Mouse (Mus musculus) spleen, adult 2 months (tissue): ENCODE results near the gene Zfp346.

ENCODE experiments used
- CTCF ChIP-seq: fragments of 200-500 bp; IDR thresholded peaks from 2 replicates; pipeline ENCODE4 v1.5.1; 2011; ENCODE audit warnings: mild to moderate bottlenecking, inconsistent platforms; ENCODE audit not compliant: insufficient read depth, insufficient read length, insufficient replicate concordance; ENCODE audit errors: extremely low read depth
- POLR2A ChIP-seq: fragments of 200-500 bp; IDR thresholded peaks from 2 replicates; pipeline ENCODE4 v1.6.1; 2011; ENCODE audit warnings: low read depth, low read length, inconsistent platforms

DNA sequence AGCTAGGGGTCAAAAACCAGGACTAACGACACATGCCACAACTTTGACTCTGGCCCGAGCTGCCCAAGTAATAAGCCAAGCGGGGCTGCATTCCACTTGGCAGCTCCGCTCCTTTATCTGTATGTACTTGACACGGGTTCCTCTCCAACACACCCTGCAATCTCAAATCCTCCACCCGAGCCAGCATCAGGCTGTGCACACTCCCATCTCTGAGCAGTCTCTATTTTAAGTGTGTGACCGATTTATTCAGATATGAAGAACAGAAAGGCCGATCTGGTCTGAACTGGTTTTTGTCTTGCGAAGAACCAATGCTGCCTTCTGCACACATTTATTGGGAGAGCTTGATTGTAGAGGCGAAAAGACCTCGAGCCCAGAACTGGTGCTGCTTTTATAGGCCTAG, 3.5 kb upstream of the Zfp346 start:
- no peak for TF ChIP-seq CTCF
- no peak for TF ChIP-seq POLR2A
